Mouse (Mus musculus) right cerebral cortex, adult 18-20 months (tissue): Measurements from ENCODE around the gene Sox12.
"Not testable (repeated sequence)": the region's sequence is repeated elsewhere in the genome, so short reads cannot be mapped to it uniquely, and the experiment has no call there.

Experiments
- DNase-seq: peaks from one replicate; pipeline ENCODE4 v3.0.0; 2022; ENCODE audit warnings: mixed read lengths

Sox12 gene

GRCm38 (mm10) chr2:152397680-152398435 lies at the start of gene Sox12:
Gene Sox12, minus strand, starts transcription at chr2:152398063.
- peak; percentile 97 for DNase-seq

- DNase-seq: no peak
Observed at GRCm38 (mm10) chr2:152447461-152447860, 49.6 kb upstream of the Sox12 start.

GRCm38 (mm10) chr2:152446642-152447041 lies 48.8 kb upstream of the Sox12 start:
- DNase-seq: no peak

GRCm38 (mm10) chr2:152443281-152443680 lies 45.4 kb upstream of the Sox12 start:
- DNase-seq: no peak

- DNase-seq: no peak
Observed at GRCm38 (mm10) chr2:152442322-152442721, 44.5 kb upstream of the Sox12 start.

GRCm38 (mm10) chr2:152439833-152440232 lies 42.0 kb upstream of the Sox12 start:
- DNase-seq: no peak

GRCm38 (mm10) chr2:152438963-152439362 lies 41.1 kb upstream of the Sox12 start:
- no peak for DNase-seq

- DNase-seq: peak; percentile 85
Observed at GRCm38 (mm10) chr2:152436983-152437860, 39.4 kb upstream of the Sox12 start.

GRCm38 (mm10) chr2:152436405-152436901 lies 38.6 kb upstream of the Sox12 start:
- no peak for DNase-seq

GRCm38 (mm10) chr2:152428481-152428880 lies 30.6 kb upstream of the Sox12 start:
- not testable (repeated sequence) for DNase-seq

GRCm38 (mm10) chr2:152427493-152427892 lies 29.6 kb upstream of the Sox12 start:
- DNase-seq: peak; percentile 60

- no peak for DNase-seq
Observed at GRCm38 (mm10) chr2:152415786-152416185, 17.9 kb upstream of the Sox12 start.

- no peak for DNase-seq
Observed at GRCm38 (mm10) chr2:152415287-152415686, 17.4 kb upstream of the Sox12 start, which contains the start of gene 6820408C15Rik. Gene 6820408C15Rik, plus strand, starts transcription at chr2:152415587.

GRCm38 (mm10) chr2:152414591-152415165 lies 16.8 kb upstream of the Sox12 start, which contains the start of gene Zcchc3:
Gene Zcchc3, minus strand, starts transcription at chr2:152415027.
- DNase-seq: peak; percentile 87

GRCm38 (mm10) chr2:152413765-152414584 lies 16.1 kb upstream of the Sox12 start:
- DNase-seq: no peak

GRCm38 (mm10) chr2:152413158-152413764 lies 15.4 kb upstream of the Sox12 start:
- DNase-seq: no peak

- no peak for DNase-seq
Observed at GRCm38 (mm10) chr2:152412526-152413157, 14.8 kb upstream of the Sox12 start.

GRCm38 (mm10) chr2:152411471-152411870 lies 13.6 kb upstream of the Sox12 start:
- DNase-seq: no peak

- peak; percentile 70 for DNase-seq
Observed at GRCm38 (mm10) chr2:152410971-152411371, 13.1 kb upstream of the Sox12 start.

- DNase-seq: no peak
Observed at GRCm38 (mm10) chr2:152409781-152410180, 11.9 kb upstream of the Sox12 start.

GRCm38 (mm10) chr2:152406126-152406525 lies 8.3 kb upstream of the Sox12 start:
- peak; percentile 99 for DNase-seq
